26 mouse cellular contexts compared by ENCODE assay signal in the genomic region with DNA sequence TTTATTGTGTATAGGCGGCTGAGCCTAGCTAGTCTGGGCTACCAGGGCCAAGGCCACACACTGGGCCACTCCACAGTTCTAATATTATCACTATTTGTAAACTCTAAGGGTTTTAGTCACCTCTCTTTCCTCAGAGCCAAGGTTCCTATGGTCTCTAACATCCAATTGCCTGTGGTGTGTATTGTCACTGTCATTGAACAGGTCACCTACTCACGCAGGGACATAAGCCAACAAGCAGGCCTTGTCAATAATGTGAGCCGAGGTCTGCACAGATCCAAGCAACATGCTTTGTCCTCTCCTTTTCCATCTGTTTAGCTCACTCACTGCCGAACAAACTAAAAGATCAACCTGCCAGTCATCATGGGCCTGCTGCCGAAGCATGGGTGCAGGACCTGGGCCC.
"Had no signal": no experiment of that assay in that cellular context is flagged by ENCODE, and none has a peak within 500 bp of the region (broad histone marks: within the 10 kb centered on the region; RNA-seq: fewer than 3 reads in every experiment).

No protein-coding gene starts in this region.

- H3K36me3 ChIP-seq: heart, embryonic 13.5 days; heart, embryonic 15.5 days; hindbrain, embryonic 13.5 days; hindbrain, embryonic 15.5 days; kidney, embryonic 15.5 days; limb, embryonic 10.5 days; limb, embryonic 12.5 days had no signal

- H3K4me3 ChIP-seq: heart, adult 2 months; heart, embryonic 13.5 days; heart, embryonic 15.5 days; hindbrain, embryonic 13.5 days; hindbrain, embryonic 15.5 days; kidney, embryonic 15.5 days; limb, embryonic 10.5 days; limb, embryonic 12.5 days had no signal

- DNase-seq: gastrocnemius, postnatal 14 days; gastrocnemius, postnatal 36 days; heart, adult 11 months; heart, adult 2 months; heart, postnatal 14 days; heart, postnatal 36 days; kidney, adult 11 months; kidney, adult 2 months; kidney, adult 9 months; kidney, postnatal 14 days; kidney, postnatal 36 days; layer of hippocampus, adult 9-11 months; layer of hippocampus, postnatal 36 days had no signal

- ATAC-seq: hindbrain, postnatal 0 days; intestine, embryonic 16.5 days had no signal

- H3K27ac ChIP-seq: heart, adult 2 months; heart, embryonic 13.5 days; heart, embryonic 15.5 days; hindbrain, embryonic 13.5 days; hindbrain, embryonic 15.5 days; hindbrain, postnatal 0 days; kidney, embryonic 15.5 days; kidney, postnatal 0 days; limb, embryonic 10.5 days; limb, embryonic 12.5 days; liver, embryonic 14.5 days had no signal

- H3K4me1 ChIP-seq: kidney, embryonic 15.5 days; limb, embryonic 10.5 days; limb, embryonic 12.5 days had no signal

- H3K9me3 ChIP-seq: heart, embryonic 13.5 days; heart, embryonic 15.5 days; hindbrain, embryonic 13.5 days; hindbrain, embryonic 15.5 days; kidney, embryonic 15.5 days; limb, embryonic 10.5 days had no signal

- H3K27me3 ChIP-seq: heart, embryonic 13.5 days; heart, embryonic 15.5 days; hindbrain, embryonic 13.5 days; hindbrain, embryonic 15.5 days; kidney, embryonic 15.5 days; limb, embryonic 12.5 days had no signal

- H3K9ac ChIP-seq: heart, embryonic 13.5 days; heart, embryonic 15.5 days; hindbrain, embryonic 13.5 days; hindbrain, embryonic 15.5 days; kidney, embryonic 15.5 days; limb, embryonic 12.5 days; liver, embryonic 14.5 days had no signal

- H3K4me2 ChIP-seq: heart, embryonic 11.5 days; heart, embryonic 13.5 days; heart, embryonic 15.5 days; hindbrain, embryonic 13.5 days; hindbrain, embryonic 15.5 days; kidney, embryonic 15.5 days; limb, embryonic 12.5 days; liver, embryonic 11.5 days had no signal
